Mouse (Mus musculus): ENCODE results near the gene Cacnb1. TPM values are rescaled to one million over a fixed set of nuclear protein-coding genes. Genes with fewer than 3 reads are reported as not detected.
A peak's percentile ranks its signal among the peaks of the same experiment; 100 is the strongest.

Gene Cacnb1
- polyA plus RNA-seq, 1 experiment from 2014 or later = 3.5 TPM

DNA sequence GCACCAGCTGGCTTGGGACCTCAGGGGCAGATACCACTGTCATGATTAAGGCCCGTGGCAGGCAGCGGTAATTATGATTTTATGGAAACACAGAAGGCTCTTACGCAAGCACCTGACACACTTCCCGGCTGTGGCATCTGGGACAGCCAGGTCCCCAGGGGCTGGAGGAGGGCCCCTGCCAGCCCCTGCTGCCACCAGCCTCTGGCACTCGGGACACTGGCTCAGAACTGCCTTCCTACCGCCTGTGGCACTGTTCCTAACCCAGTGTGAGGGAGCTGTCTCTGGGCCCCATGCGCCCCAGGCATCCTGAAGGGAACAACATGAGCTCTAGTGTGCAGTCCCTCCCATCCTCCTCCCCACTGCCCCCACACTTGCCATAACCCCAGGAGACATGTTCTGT, 36.8 kb upstream of the Cacnb1 start:
- H3K4me3 ChIP-seq (ENCODE audit: low read depth, low read length) = no peak overlapping the region
- ATAC-seq (no peak), DNase-seq (ENCODE audit: low spot score) (no peak)
- H3K4me1 ChIP-seq (ENCODE audit: insufficient read depth, low read depth, low read length) = no peaks in the 10 kb centered on the region
- 60% methylated on average over 7 of the region's 7 CpGs for WGBS
- no peak overlapping the region for H3K4me2 ChIP-seq (replicated peaks; ENCODE audit: low read depth, low read length)
- H3K27ac ChIP-seq (ENCODE audit: low read length) = no peak overlapping the region
- H3K36me3 ChIP-seq (ENCODE audit: insufficient read depth, low read length) = no peaks in the 10 kb centered on the region
- no peak overlapping the region for H3K9ac ChIP-seq (replicated peaks; ENCODE audit: low read depth)
- TF ChIP-seq EP300 (IDR thresholded peaks at IDR 0.05) (no peak), CTCF (IDR thresholded peaks at IDR 0.05) (no peak)
- no peaks in the 10 kb centered on the region for H3K9me3 ChIP-seq (ENCODE audit: low read length)
- H3K27me3 ChIP-seq (replicated peaks; ENCODE audit: insufficient read depth, low read length) = 0 out of 2 replicates have a peak, but pooled peaks cover 9% of the 10 kb centered on the region

GRCm38 (mm10) chr11:98057998-98058397, 35.2 kb upstream of the Cacnb1 start:
- Histone ChIP-seq H3K9me3 (ENCODE audit: low read length) (no peaks in the 10 kb centered on the region), H3K36me3 (ENCODE audit: insufficient read depth, low read length) (no peaks in the 10 kb centered on the region), H3K27ac (ENCODE audit: low read length) (no peak overlapping the region), H3K9ac (replicated peaks; ENCODE audit: low read depth) (no peak overlapping the region), H3K4me1 (ENCODE audit: insufficient read depth, low read depth, low read length) (peaks cover 2% of the 10 kb centered on the region; the same call in 1 of the 2 replicates), H3K27me3 (replicated peaks; ENCODE audit: insufficient read depth, low read length) (peaks cover 13% of the 10 kb centered on the region; the same call in 1 of the 2 replicates), H3K4me3 (ENCODE audit: low read depth, low read length) (no peak overlapping the region), H3K4me2 (replicated peaks; ENCODE audit: low read depth, low read length) (no peak overlapping the region)
- 82% methylated on average over 5 of the region's 5 CpGs for WGBS
- DNase-seq (ENCODE audit: low spot score) (no peak), ATAC-seq (peak; percentile 31; the same call in 1 of the 2 replicates)
- TF ChIP-seq CTCF (IDR thresholded peaks at IDR 0.05) = no peak
- TF ChIP-seq EP300 (IDR thresholded peaks at IDR 0.05) = no peak

DNA sequence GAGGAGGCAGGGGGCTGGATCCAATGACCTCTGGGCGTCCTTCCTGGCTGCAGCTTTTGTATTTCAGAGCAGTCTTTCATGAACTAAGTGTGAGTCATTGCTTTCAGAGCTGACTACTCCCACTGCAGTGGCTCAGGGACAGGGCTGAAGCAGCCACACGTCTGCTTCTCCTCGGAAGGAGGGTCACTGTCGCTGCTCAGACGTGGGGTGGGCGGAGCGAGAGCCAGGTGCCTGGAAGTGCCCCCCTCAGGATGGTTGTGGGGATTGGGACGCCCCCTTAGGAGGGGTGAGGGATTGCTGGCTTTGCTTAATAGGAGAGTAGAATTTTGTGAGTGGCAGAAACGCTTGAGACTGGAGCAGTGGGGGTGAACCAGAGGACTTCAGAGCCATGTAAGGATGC, 34.6 kb upstream of the Cacnb1 start:
- H3K4me3 ChIP-seq (ENCODE audit: low read depth, low read length) = no peak overlapping the region
- H3K27me3 ChIP-seq (replicated peaks; ENCODE audit: insufficient read depth, low read length) = peaks cover 18% of the 10 kb centered on the region; the same call in 1 of the 2 replicates
- WGBS = 22% methylated on average over 9 of the region's 9 CpGs
- H3K27ac ChIP-seq (ENCODE audit: low read length) = no peak overlapping the region
- H3K9ac ChIP-seq (replicated peaks; ENCODE audit: low read depth) = no peak overlapping the region
- no peak for DNase-seq (ENCODE audit: low spot score)
- no peak overlapping the region for H3K4me2 ChIP-seq (replicated peaks; ENCODE audit: low read depth, low read length)
- no peaks in the 10 kb centered on the region for H3K9me3 ChIP-seq (ENCODE audit: low read length)
- no peak for TF ChIP-seq EP300 (IDR thresholded peaks at IDR 0.05)
- no peak for TF ChIP-seq CTCF (IDR thresholded peaks at IDR 0.05)
- ATAC-seq = no peak
- peaks cover 6% of the 10 kb centered on the region; the same call in 1 of the 2 replicates for H3K4me1 ChIP-seq (ENCODE audit: insufficient read depth, low read depth, low read length)
- no peaks in the 10 kb centered on the region for H3K36me3 ChIP-seq (ENCODE audit: insufficient read depth, low read length)

DNA sequence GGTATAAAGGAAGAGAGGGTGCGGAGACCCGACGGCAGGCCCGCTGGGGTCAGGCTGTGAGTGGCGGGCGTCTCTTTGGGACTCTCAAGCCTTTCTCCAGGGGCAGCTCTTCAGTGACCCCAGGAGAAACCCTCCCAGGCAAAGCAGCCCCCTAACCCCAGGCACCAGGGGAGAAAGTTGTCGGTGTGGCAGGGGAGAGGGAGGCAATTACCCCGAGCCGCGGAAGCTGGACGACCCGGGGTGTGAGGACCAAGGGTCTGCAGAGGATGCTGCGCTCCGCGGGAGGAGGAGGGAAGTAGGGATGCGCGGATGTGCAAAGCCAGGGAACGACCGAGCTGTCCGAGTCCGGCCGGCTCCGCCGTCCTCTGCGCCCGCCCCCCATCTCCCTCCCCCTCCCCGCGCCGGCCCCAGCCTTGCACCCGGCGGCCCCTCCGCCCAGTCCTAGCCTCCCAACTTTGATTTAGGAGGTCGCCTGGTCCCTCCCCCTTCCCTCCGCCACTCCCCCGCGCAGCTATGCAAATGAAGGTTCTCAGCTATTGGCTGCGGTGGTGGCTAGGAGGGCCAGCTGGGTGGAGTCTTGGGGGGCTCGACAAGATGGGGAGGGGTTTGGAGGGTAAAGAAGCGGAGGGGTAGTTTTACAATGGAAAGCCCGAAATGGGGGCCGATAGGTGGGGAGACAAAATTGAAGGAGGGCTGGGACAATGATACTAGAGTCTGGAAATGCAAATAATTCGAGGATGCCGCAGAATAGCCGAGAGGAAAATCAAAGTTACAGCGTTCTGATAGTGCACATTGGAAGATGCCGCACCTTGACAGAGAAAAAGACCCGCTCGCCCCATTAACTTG, 30.4 kb upstream of the Cacnb1 start, which contains the start of gene Stac2:
TSS of gene Stac2 (minus strand) at position 474 of the 846 bp plus-strand sequence.
- Histone ChIP-seq H3K4me2 (replicated peaks; ENCODE audit: low read depth, low read length) (peak within 1 kb of the TSS; percentile 59), H3K4me3 (ENCODE audit: low read depth, low read length) (peak within 1 kb of the TSS; percentile 34), H3K4me1 (ENCODE audit: insufficient read depth, low read depth, low read length) (peaks cover 6% of the 10 kb centered on the region; the same call in 1 of the 2 replicates), H3K27ac (ENCODE audit: low read length) (no peak within 1 kb of the TSS), H3K9me3 (ENCODE audit: low read length) (no peaks in the 10 kb centered on the region), H3K27me3 (replicated peaks; ENCODE audit: insufficient read depth, low read length) (peaks cover 39% of the 10 kb centered on the region), H3K36me3 (ENCODE audit: insufficient read depth, low read length) (no peaks in the 10 kb centered on the region), H3K9ac (replicated peaks; ENCODE audit: low read depth) (no peak within 1 kb of the TSS)
- DNase-seq (ENCODE audit: low spot score) (peak; percentile 56), ATAC-seq (peak; percentile 78)
- TF ChIP-seq CTCF (IDR thresholded peaks at IDR 0.05) = no peak
- TF ChIP-seq EP300 (IDR thresholded peaks at IDR 0.05) = no peak
- WGBS = 4% methylated on average over 22 of the region's 48 CpGs

DNA sequence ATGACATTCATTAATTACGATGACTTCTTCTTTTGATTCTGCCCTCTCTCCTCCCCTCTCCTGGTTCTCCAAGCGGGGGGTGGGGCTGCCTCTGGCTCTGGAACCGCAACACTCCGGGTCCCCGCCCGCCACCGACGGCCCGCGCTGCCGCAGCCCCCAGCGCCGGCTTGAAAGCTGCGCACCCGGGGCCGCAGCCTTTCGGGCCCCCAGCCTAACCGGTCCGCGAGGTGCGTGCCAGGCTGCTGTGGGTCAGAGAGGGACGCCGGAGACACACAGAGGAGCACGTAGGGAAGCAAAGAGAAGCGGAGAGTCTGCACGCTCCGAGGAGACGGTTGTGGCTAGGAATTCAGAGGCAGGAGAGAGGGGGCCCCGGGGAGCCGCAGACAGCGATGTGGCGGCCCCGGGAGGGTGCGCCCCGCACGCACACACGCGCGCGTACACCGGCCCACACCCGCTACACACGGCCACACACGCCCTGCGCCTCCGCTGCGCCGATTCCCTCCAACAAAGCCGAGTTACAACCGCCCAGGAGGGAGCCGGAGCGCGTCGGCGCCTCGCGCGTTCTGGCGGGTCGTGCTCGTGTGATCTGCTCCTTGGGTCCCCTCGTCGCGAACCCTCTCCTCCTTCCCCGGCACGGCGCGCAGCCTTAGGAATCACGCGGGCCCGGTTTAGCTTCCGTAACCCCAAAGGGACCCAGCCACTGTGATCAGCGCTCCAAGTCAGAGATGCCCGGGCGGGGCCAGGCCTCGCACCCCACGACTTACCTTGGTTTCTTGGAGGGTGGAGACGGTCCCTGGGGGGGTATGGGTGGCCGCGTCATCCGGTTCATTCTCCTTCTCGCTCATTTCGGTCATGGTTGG, 29.5 kb upstream of the Cacnb1 start:
- Histone ChIP-seq H3K27ac (ENCODE audit: low read length) (no peak overlapping the region), H3K4me3 (ENCODE audit: low read depth, low read length) (peak overlapping the region; percentile 34), H3K36me3 (ENCODE audit: insufficient read depth, low read length) (no peaks in the 10 kb centered on the region), H3K4me1 (ENCODE audit: insufficient read depth, low read depth, low read length) (peaks cover 6% of the 10 kb centered on the region; the same call in 1 of the 2 replicates), H3K27me3 (replicated peaks; ENCODE audit: insufficient read depth, low read length) (peaks cover 37% of the 10 kb centered on the region), H3K9ac (replicated peaks; ENCODE audit: low read depth) (no peak overlapping the region), H3K4me2 (replicated peaks; ENCODE audit: low read depth, low read length) (peak overlapping the region; percentile 59), H3K9me3 (ENCODE audit: low read length) (no peaks in the 10 kb centered on the region)
- under 1% methylated on average over 72 of the region's 83 CpGs for WGBS
- TF ChIP-seq EP300 (IDR thresholded peaks at IDR 0.05) = no peak
- no peak for TF ChIP-seq CTCF (IDR thresholded peaks at IDR 0.05)
- DNase-seq (ENCODE audit: low spot score) (no peak), ATAC-seq (0 out of 2 replicates have a peak, but pooled peaks have one; percentile 9)
